Mouse (Mus musculus): ENCODE measurements around the gene Ifit3b. TPM values are rescaled to one million over a fixed set of nuclear protein-coding genes. Genes with fewer than 3 reads are reported as not detected.
A peak's percentile ranks its signal among the peaks of the same experiment; 100 is the strongest.
"Not testable (repeated sequence)": the region's sequence is repeated elsewhere in the genome, so short reads cannot be mapped to it uniquely, and the experiment has no call there.

Gene Ifit3b
- 0.09 TPM in 1 of 2 replicates, not detected in the other for polyA plus RNA-seq (2016; fragmentation: Nextera tagmentation; extraction: Ambion mirVana)

DNA sequence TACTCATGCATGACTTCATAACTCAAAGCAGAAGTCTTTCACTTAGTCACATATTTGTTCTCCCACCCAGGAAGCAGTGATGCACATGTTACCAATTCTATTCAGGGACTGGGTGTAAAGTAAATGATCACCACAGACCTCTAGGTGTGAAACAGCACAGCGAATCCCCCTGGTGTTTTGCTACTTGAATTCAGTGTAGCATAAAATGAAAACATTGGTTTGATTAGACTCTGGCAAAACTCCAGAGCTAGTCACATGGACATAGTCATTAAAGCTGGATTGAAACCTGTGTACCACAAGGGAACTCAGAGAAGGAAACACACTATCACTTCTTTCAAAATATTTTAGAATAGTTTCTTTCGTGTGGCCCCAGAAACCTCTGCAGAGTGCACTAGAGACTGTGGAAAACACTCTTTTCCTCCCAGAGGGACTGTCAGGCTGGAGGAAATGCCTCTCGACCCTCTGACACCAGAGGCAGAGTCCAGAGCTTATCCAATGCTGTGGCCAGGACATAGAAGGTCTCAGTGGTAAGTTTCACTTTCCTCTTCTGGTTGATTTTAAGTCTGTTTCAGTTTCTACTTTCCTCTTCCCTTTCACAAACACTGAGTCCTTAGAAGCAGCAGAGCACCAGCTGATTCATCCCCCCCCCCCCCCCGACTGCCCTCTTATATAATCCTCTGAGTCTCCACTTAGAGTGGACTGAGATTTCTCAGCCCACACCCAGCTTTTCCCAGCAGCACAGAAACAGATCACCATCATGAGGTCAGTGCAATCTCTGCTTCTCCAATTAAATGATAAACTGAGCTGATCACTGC is at the start of gene Ifit3b:
Gene Ifit3b, plus strand, starts transcription at position 734 of the 815 bp plus-strand sequence.
- not testable (repeated sequence) for H3K27me3 ChIP-seq; H3K27ac ChIP-seq; H3K4me3 ChIP-seq (replicated peaks); H3K36me3 ChIP-seq (replicated peaks); H3K9ac ChIP-seq; H3K9me3 ChIP-seq; H3K4me2 ChIP-seq; H3K4me1 ChIP-seq
- 60% methylated on average over 4 of the region's 4 CpGs for WGBS
- ATAC-seq (ENCODE audit: low FRiP score), result 0 out of 2 replicates have a peak, but pooled peaks have one; percentile 27

DNA sequence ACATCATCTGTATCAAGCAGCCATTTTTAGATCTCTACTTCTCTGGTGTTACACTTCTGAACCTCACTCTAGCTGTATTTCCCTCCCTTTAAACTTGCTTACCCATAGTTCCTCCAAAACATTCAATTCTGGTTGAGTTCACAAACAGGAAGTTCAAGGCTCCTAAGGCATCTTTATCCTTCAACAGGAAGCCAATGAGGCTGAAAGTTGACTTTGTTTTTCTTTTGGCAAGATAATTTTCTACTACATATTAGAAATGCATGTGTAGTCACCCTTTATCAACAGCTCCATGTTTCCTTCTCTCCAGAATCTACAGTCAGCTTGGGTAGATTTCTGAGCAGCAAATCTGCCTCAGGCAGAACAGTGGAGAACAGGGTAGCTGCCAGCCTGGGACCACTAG is 45.2 kb upstream of the Ifit3b start:
- Histone ChIP-seq H3K36me3 (replicated peaks) (no peaks in the 10 kb centered on the region), H3K4me3 (replicated peaks) (no peak overlapping the region), H3K4me2 (no peak overlapping the region), H3K4me1 (no peaks in the 10 kb centered on the region; the same call in 1 of the 2 replicates), H3K27me3 (no peaks in the 10 kb centered on the region), H3K27ac (no peak overlapping the region), H3K9ac (no peak overlapping the region), H3K9me3 (no peaks in the 10 kb centered on the region)
- ATAC-seq (ENCODE audit: low FRiP score), result no peak

DNA sequence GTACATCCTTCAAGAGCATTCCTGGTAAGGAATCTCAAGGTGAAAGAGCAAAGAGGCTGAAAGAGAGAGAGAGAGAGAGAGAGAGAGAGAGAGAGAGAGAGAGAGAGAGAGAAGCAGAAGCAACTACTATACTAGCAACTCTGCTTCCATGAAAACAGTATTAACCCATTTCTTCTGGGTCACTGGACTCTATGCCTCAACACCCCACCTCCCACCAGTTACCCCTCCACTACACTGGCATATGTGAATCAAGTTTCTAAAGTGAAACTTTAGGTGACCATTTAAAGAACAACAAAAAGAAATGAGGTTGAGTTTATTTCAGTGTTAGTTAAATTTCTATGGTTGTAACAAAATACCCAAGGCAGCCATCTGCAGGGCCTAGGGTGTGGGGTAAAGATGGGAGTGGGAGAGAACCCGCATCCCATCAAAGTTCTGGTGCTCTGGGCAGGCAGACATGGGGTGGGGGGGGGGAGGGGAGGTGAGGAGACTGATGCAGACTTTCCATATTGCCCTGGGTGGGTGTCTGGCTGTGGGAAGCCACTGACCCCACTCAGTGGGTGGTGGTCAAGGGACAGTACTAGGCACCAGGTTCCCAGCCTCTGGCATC is 41.5 kb upstream of the Ifit3b start:
- 88% methylated on average over 1 of the region's 1 CpGs for WGBS
- Histone ChIP-seq H3K36me3 (replicated peaks) (no peaks in the 10 kb centered on the region), H3K4me3 (replicated peaks) (no peak overlapping the region), H3K27me3 (no peaks in the 10 kb centered on the region), H3K27ac (no peak overlapping the region), H3K4me2 (no peak overlapping the region), H3K9me3 (no peaks in the 10 kb centered on the region), H3K9ac (no peak overlapping the region), H3K4me1 (no peaks in the 10 kb centered on the region)
- ATAC-seq (ENCODE audit: low FRiP score), result no peak

DNA sequence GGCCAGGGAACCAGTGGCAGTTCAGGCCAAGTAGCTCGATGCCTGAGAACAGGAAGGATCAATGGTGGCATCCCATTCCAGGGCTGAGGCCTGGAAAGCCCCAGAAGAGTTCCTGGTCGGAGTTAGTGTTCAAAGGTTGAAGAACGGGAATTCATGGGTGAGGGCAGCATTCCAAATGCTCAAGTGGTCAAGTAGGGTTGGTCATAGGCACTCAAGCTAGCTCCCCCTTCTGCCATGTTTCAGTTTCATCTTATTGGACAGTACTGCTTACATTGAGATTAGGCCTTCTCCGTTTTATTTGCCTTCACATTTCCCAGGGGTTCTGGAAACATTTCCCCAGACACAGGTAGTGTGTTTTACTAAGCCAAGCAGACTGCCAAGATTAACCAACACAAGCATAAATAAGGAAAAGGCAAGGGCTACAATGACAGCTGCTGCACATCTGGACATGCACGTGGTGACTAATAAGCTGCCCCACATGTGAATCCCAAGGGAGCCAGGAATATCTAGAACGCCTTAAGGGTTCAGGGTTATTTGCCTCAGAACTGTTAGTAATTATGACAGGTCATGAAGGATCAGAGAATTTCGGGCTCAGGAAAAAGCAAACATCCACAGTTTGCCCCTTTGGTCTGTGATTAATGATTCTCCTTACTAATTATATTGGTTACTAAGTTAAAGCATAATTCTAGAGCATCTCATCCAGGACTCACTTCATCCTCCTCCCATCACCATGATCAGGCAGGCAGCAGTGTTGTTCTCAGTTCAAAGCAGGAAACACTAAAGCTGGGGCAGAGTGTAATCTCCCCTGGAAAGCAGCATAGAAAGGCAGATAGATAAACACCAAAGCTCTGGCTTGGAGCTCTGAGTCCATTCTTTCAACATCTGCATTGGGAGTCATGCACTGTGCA is 38.5 kb upstream of the Ifit3b start:
- H3K9me3 ChIP-seq, result no peaks in the 10 kb centered on the region
- no peaks in the 10 kb centered on the region for H3K4me1 ChIP-seq
- H3K36me3 ChIP-seq (replicated peaks), result no peaks in the 10 kb centered on the region
- H3K9ac ChIP-seq, result no peak overlapping the region
- no peaks in the 10 kb centered on the region for H3K27me3 ChIP-seq
- H3K4me3 ChIP-seq (replicated peaks), result no peak overlapping the region
- H3K4me2 ChIP-seq, result no peak overlapping the region
- WGBS, result 85% methylated on average over 7 of the region's 7 CpGs
- no peak overlapping the region for H3K27ac ChIP-seq
- no peak for ATAC-seq (ENCODE audit: low FRiP score)

DNA sequence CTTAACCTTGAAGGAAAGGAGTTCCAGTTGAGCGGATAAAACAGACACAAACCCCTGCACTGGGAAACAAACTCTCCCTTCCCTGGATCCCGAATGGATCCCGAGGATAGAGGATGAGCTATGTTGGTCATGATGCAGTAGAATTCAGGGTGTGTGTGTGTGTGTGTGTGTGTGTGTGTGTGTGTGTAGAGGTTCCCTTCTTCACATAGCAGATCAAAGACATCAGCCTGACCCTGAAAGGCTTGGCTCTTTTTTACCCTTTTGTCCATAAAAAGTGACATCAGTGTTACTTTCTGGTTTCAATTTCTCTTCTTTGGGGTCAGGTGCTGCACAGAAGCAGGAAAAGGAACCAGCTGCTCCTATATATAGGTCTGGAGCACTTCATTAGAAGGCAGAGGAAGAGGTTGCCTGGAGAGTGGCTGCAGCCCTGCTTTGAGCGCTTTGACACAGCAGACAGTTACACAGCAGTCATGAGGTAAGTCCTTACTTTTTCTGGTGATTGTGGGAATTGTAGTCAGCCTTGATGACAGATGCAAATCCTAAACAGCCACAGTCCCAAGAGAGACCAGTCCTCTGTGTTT is 37.8 kb upstream of the Ifit3b start:
- Histone ChIP-seq H3K36me3 (replicated peaks) (no peaks in the 10 kb centered on the region), H3K9ac (no peak overlapping the region), H3K9me3 (no peaks in the 10 kb centered on the region), H3K27ac (no peak overlapping the region), H3K4me2 (no peak overlapping the region), H3K4me1 (no peaks in the 10 kb centered on the region), H3K4me3 (replicated peaks) (no peak overlapping the region), H3K27me3 (no peaks in the 10 kb centered on the region)
- 83% methylated on average over 4 of the region's 4 CpGs for WGBS
- no peak for ATAC-seq (ENCODE audit: low FRiP score)

DNA sequence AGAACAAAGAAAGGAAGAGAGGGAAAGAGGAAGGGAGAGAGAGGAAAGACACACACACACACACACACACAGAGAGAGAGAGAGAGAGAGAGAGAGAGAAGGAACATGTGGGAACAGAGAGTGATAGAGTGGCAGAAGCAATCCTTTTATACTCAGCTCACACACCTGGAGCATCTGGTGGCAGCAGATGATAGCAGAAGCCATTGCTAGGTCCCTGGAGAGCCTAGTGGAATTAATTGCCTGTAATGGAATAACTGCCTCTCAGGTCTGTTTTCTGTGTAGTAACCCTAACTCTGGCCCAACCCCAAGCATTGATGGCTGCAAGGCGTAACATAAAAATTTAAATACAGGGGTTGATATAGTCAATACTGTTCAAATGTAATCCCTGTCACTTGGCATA is 36.7 kb upstream of the Ifit3b start:
- Histone ChIP-seq H3K4me2 (no peak overlapping the region), H3K27ac (no peak overlapping the region), H3K27me3 (no peaks in the 10 kb centered on the region), H3K4me3 (replicated peaks) (no peak overlapping the region), H3K36me3 (replicated peaks) (no peaks in the 10 kb centered on the region), H3K9ac (no peak overlapping the region), H3K4me1 (no peaks in the 10 kb centered on the region), H3K9me3 (no peaks in the 10 kb centered on the region)
- 84% methylated on average over 1 of the region's 1 CpGs for WGBS
- ATAC-seq (ENCODE audit: low FRiP score), result no peak

DNA sequence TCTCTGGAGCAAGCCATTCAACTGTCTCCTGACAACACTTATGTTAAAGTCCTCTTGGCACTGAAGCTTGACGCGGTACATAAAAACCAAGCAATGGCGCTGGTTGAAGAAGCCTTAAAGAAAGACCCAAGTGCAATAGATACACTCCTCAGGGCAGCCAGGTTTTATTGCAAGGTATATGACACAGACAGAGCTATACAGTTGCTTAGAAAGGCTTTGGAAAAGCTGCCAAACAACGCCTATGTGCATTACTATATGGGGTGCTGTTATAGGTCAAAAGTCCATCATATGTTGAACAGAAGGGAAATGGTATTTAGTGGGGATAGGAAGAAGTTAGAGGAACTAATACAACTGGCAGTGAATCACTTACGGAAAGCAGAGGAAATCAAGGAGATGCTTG is 34.1 kb upstream of the Ifit3b start:
- Histone ChIP-seq H3K9me3 (no peaks in the 10 kb centered on the region), H3K4me2 (no peak overlapping the region), H3K4me3 (replicated peaks) (no peak overlapping the region), H3K4me1 (no peaks in the 10 kb centered on the region), H3K27ac (no peak overlapping the region), H3K27me3 (no peaks in the 10 kb centered on the region), H3K36me3 (replicated peaks) (no peaks in the 10 kb centered on the region), H3K9ac (no peak overlapping the region)
- no peak for ATAC-seq (ENCODE audit: low FRiP score)
- WGBS, result 89% methylated on average over 5 of the region's 5 CpGs

DNA sequence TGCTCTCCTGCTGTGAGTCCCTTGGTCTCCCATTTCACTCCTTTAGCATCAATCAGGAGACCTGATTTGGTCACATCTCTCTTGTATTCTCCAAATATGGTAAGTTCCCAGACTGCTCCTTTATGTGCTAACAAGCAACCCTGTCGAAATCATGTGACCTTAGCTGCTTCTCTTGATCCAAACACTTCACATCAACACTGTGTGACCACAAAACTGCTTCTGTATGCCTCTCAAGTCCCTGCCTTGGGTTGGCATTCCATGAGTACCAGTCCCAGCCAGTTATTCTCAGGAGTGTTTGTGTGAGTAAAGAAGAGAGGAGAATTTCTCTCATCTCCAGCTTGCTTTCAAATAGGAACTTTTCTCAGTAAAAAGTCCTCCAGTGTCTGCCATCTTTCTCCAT is 30.6 kb upstream of the Ifit3b start:
- Histone ChIP-seq H3K9me3 (no peaks in the 10 kb centered on the region), H3K4me1 (no peaks in the 10 kb centered on the region), H3K27me3 (no peaks in the 10 kb centered on the region), H3K9ac (no peak overlapping the region), H3K36me3 (replicated peaks) (no peaks in the 10 kb centered on the region), H3K4me2 (no peak overlapping the region), H3K4me3 (replicated peaks) (no peak overlapping the region), H3K27ac (no peak overlapping the region)
- no peak for ATAC-seq (ENCODE audit: low FRiP score)
- 77% methylated on average over 1 of the region's 1 CpGs for WGBS

DNA sequence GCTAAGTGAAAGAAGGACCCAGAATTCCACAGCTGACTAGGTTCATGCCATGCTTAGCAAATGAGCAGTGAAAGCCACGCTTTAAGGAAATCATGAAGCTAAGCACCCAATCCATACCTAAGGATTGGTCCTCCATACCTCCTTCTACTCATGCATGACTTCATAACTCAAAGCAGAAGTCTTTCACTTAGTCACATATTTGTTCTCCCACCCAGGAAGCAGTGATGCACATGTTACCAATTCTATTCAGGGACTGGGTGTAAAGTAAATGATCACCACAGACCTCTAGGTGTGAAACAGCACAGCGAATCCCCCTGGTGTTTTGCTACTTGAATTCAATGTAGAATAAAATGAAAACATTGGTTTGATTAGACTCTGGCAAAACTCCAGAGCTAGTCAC is 25.1 kb upstream of the Ifit3b start:
- not testable (repeated sequence) for H3K9me3 ChIP-seq; H3K27ac ChIP-seq; H3K4me3 ChIP-seq (replicated peaks); H3K36me3 ChIP-seq (replicated peaks); ATAC-seq (ENCODE audit: low FRiP score); H3K9ac ChIP-seq; H3K27me3 ChIP-seq; H3K4me2 ChIP-seq; H3K4me1 ChIP-seq
- 91% methylated on average over 2 of the region's 2 CpGs for WGBS

DNA sequence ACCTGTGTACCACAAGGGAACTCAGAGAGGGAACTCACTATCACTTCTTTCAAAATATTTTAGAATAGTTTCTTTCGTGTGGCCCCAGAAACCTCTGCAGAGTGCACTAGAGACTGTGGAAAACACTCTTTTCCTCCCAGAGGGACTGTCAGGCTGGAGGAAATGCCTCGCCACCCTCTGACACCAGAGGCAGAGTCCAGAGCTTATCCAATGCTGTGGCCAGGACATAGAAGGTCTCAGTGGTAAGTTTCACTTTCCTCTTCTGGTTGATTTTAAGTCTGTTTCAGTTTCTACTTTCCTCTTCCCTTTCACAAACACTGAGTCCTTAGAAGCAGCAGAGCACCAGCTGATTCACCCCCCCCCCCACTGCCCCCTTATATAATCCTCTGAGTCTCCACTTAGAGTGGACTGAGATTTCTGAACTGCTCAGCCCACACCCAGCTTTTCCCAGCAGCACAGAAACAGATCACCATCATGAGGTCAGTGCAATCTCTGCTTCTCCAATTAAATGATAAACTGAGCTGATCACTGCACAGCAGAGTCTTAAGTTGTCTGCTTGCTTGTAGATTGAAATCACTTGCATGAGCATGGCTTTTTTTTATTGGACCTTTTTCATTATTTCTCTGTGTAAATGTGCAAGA is 24.5 kb upstream of the Ifit3b start, which contains the start of gene Ifit3:
Gene Ifit3, plus strand, starts transcription at position 406 of the 641 bp plus-strand sequence.
- not testable (repeated sequence) for H3K27me3 ChIP-seq; ATAC-seq (ENCODE audit: low FRiP score); H3K9me3 ChIP-seq; H3K36me3 ChIP-seq (replicated peaks); H3K4me3 ChIP-seq (replicated peaks); H3K27ac ChIP-seq; H3K9ac ChIP-seq; H3K4me1 ChIP-seq; H3K4me2 ChIP-seq
- WGBS, result 89% methylated on average over 2 of the region's 2 CpGs

DNA sequence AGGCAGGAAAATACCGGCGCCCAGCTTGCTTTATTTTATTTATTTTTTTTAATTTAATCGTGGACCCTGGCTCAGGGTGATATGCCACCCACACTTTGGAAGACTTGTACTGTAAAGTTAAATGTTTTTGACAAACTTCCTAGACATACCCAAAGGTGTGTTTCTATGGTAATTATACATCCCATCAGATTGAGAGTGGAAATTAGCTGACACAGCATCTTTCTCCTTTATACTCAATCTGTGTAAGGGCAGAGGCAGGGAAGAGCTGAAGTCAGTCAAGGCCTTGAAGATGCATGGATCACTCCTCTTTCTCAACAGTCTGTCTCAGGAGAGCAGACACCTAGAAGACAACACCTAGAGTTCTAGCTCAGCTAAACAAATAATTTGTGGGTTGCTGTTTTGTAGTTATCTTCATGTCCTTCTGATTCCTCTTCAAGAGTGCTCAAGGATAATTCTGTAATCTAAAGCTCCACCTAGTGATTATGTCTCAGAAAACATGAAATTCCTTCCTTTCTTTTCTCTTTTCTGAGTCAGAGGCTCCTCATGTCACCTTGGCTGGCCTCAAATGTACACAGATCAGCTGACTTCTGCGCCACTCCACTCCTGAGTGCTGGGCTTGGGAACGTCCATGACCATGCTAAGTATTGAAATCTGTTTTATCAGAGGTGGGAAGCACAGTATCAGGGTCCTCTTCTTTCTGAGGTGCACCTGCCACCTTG is 21.9 kb upstream of the Ifit3b start:
- not testable (repeated sequence) for H3K27ac ChIP-seq; H3K36me3 ChIP-seq (replicated peaks); H3K9me3 ChIP-seq; H3K4me3 ChIP-seq (replicated peaks); ATAC-seq (ENCODE audit: low FRiP score); H3K4me1 ChIP-seq; H3K27me3 ChIP-seq; H3K9ac ChIP-seq; H3K4me2 ChIP-seq
- 68% methylated on average over 5 of the region's 5 CpGs for WGBS

Data from forebrain, embryonic 12.5 days (tissue).